Mouse (Mus musculus): ENCODE measurements around the gene Aff3. TPM values are rescaled to one million over a fixed set of nuclear protein-coding genes. Genes with fewer than 3 reads are reported as not detected.

Gene Aff3
- total RNA-seq, 1 experiment: 1.7 TPM

DNA sequence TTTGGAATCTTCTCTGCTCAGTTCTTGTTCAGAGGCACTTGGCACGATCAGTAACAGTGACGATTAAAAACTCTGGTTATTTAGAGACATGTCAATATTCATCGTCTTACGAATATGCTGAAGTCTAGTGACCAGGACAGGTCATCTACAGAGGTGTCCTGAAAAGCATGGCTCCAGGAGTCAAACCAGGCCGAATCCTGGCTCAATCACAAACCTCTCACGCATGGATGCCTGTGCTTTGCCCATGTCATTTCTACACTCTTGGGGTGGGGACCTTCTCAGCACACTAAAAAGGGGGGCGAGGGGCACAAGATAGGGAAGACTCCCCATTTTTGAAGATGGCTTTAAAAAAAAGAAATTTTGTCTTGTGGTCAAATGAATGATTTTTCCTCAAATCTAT lies 358.6 kb downstream of the Aff3 start:
- Histone ChIP-seq H3K9ac (ENCODE audit: insufficient read depth, low read depth, low read length, poor library complexity, severe bottlenecking) (no peak overlapping the region), H3K4me1 (ENCODE audit: control insufficient read depth in 2 of 2, insufficient read depth in 2 of 2, low read length in 2 of 2, poor library complexity in 1 of 2) (no peaks in the 10 kb centered on the region), H3K4me3 (ENCODE audit: insufficient read depth in 1 of 2, low read depth in 1 of 2, low read length in 2 of 2, poor library complexity in 1 of 2, severe bottlenecking in 1 of 2) (no peak overlapping the region), H3K9me3 (ENCODE audit: control insufficient read depth, insufficient read depth, low read depth, low read length) (no peaks in the 10 kb centered on the region), H3K27ac (ENCODE audit: insufficient read depth, low read depth, low read length, poor library complexity, severe bottlenecking) (no peak overlapping the region), H3K36me3 (ENCODE audit: control insufficient read depth, insufficient read depth, low read length, poor library complexity, severe bottlenecking) (no peaks in the 10 kb centered on the region)
- in situ Hi-C loops (cut with MboI; ENCODE audit: low sequenced_read_pairs in 2 of 2, unreplicated experiment in 2 of 2): no loop called here
- TF ChIP-seq ZC3H11A (IDR thresholded peaks at IDR 0.05; ENCODE audit: borderline replicate concordance, low read depth, low read length) (no peak), CHD2 (IDR thresholded peaks at IDR 0.05; ENCODE audit: low read depth, low read length) (no peak), HCFC1 (IDR thresholded peaks at IDR 0.05; ENCODE audit: borderline replicate concordance, insufficient read depth, low read length) (no peak), ZNF384 (IDR thresholded peaks at IDR 0.05; ENCODE audit: low read depth, low read length) (no peak), MAFK (IDR thresholded peaks at IDR 0.05; ENCODE audit: insufficient read depth, low read depth, low read length) (no peak)
- DNase-seq (ENCODE audit: low read depth, low spot score): no peak

- no peak for TF ChIP-seq HCFC1 (IDR thresholded peaks at IDR 0.05; ENCODE audit: borderline replicate concordance, insufficient read depth, low read length)
- TF ChIP-seq ZC3H11A (IDR thresholded peaks at IDR 0.05; ENCODE audit: borderline replicate concordance, low read depth, low read length): no peak
- no peak for TF ChIP-seq ZNF384 (IDR thresholded peaks at IDR 0.05; ENCODE audit: low read depth, low read length)
- no peak for TF ChIP-seq CHD2 (IDR thresholded peaks at IDR 0.05; ENCODE audit: low read depth, low read length)
- TF ChIP-seq MAFK (IDR thresholded peaks at IDR 0.05; ENCODE audit: insufficient read depth, low read depth, low read length): no peak
- Histone ChIP-seq H3K4me3 (ENCODE audit: insufficient read depth in 1 of 2, low read depth in 1 of 2, low read length in 2 of 2, poor library complexity in 1 of 2, severe bottlenecking in 1 of 2) (no peak overlapping the region), H3K4me1 (ENCODE audit: control insufficient read depth in 2 of 2, insufficient read depth in 2 of 2, low read length in 2 of 2, poor library complexity in 1 of 2) (no peaks in the 10 kb centered on the region), H3K27ac (ENCODE audit: insufficient read depth, low read depth, low read length, poor library complexity, severe bottlenecking) (no peak overlapping the region), H3K36me3 (ENCODE audit: control insufficient read depth, insufficient read depth, low read length, poor library complexity, severe bottlenecking) (no peaks in the 10 kb centered on the region), H3K9ac (ENCODE audit: insufficient read depth, low read depth, low read length, poor library complexity, severe bottlenecking) (no peak overlapping the region), H3K9me3 (ENCODE audit: control insufficient read depth, insufficient read depth, low read depth, low read length) (no peaks in the 10 kb centered on the region)
- no peak for DNase-seq (ENCODE audit: low read depth, low spot score)
- in situ Hi-C loops (cut with MboI; ENCODE audit: low sequenced_read_pairs in 2 of 2, unreplicated experiment in 2 of 2): no loop called here
Observed at GRCm38 (mm10) chr1:38304376-38304775, 360.4 kb downstream of the Aff3 start.

GRCm38 (mm10) chr1:38298291-38298690 lies 366.5 kb downstream of the Aff3 start:
- H3K27ac ChIP-seq (ENCODE audit: insufficient read depth, low read depth, low read length, poor library complexity, severe bottlenecking): no peak overlapping the region
- H3K36me3 ChIP-seq (ENCODE audit: control insufficient read depth, insufficient read depth, low read length, poor library complexity, severe bottlenecking): no peaks in the 10 kb centered on the region
- no peak overlapping the region for H3K9ac ChIP-seq (ENCODE audit: insufficient read depth, low read depth, low read length, poor library complexity, severe bottlenecking)
- H3K4me1 ChIP-seq (ENCODE audit: control insufficient read depth in 2 of 2, insufficient read depth in 2 of 2, low read length in 2 of 2, poor library complexity in 1 of 2): no peaks in the 10 kb centered on the region
- no peak overlapping the region for H3K4me3 ChIP-seq (ENCODE audit: insufficient read depth in 1 of 2, low read depth in 1 of 2, low read length in 2 of 2, poor library complexity in 1 of 2, severe bottlenecking in 1 of 2)
- in situ Hi-C loops (cut with MboI; ENCODE audit: low sequenced_read_pairs in 2 of 2, unreplicated experiment in 2 of 2): no loop called here
- H3K9me3 ChIP-seq (ENCODE audit: control insufficient read depth, insufficient read depth, low read depth, low read length): no peaks in the 10 kb centered on the region
- TF ChIP-seq MAFK (IDR thresholded peaks at IDR 0.05; ENCODE audit: insufficient read depth, low read depth, low read length) (no peak), ZNF384 (IDR thresholded peaks at IDR 0.05; ENCODE audit: low read depth, low read length) (no peak), HCFC1 (IDR thresholded peaks at IDR 0.05; ENCODE audit: borderline replicate concordance, insufficient read depth, low read length) (no peak), CHD2 (IDR thresholded peaks at IDR 0.05; ENCODE audit: low read depth, low read length) (no peak), ZC3H11A (IDR thresholded peaks at IDR 0.05; ENCODE audit: borderline replicate concordance, low read depth, low read length) (no peak)
- DNase-seq (ENCODE audit: low read depth, low spot score): no peak

DNA sequence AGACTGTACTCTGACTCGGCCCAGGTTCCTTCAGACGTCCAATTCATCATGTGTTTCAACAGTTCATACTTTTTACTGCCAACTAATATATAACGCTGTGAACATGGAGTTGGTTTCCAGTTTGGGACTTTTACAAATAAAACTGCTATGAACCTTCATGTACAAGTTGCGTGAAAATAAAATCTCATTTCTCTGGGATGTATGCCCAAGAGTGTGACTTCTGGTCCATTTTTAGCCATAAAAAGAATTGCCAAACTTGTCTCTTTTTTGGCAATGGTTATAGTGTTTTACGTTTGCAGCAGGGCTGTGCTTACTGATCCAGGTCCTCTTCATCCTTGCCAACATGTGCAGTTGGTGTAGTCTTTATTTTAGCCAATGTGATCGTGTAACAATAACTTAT lies 369.8 kb downstream of the Aff3 start:
- no peaks in the 10 kb centered on the region; a peak in 1 of 4 replicates for H3K4me1 ChIP-seq (ENCODE audit: control insufficient read depth in 2 of 2, insufficient read depth in 2 of 2, low read length in 2 of 2, poor library complexity in 1 of 2)
- H3K9me3 ChIP-seq (ENCODE audit: control insufficient read depth, insufficient read depth, low read depth, low read length): no peaks in the 10 kb centered on the region
- no peaks in the 10 kb centered on the region for H3K36me3 ChIP-seq (ENCODE audit: control insufficient read depth, insufficient read depth, low read length, poor library complexity, severe bottlenecking)
- DNase-seq (ENCODE audit: low read depth, low spot score): no peak
- no peak overlapping the region for H3K9ac ChIP-seq (ENCODE audit: insufficient read depth, low read depth, low read length, poor library complexity, severe bottlenecking)
- H3K27ac ChIP-seq (ENCODE audit: insufficient read depth, low read depth, low read length, poor library complexity, severe bottlenecking): no peak overlapping the region
- in situ Hi-C loops (cut with MboI; ENCODE audit: low sequenced_read_pairs in 2 of 2, unreplicated experiment in 2 of 2): no loop called here
- no peak for TF ChIP-seq HCFC1 (IDR thresholded peaks at IDR 0.05; ENCODE audit: borderline replicate concordance, insufficient read depth, low read length)
- TF ChIP-seq CHD2 (IDR thresholded peaks at IDR 0.05; ENCODE audit: low read depth, low read length): no peak
- no peak for TF ChIP-seq ZNF384 (IDR thresholded peaks at IDR 0.05; ENCODE audit: low read depth, low read length)
- no peak for TF ChIP-seq ZC3H11A (IDR thresholded peaks at IDR 0.05; ENCODE audit: borderline replicate concordance, low read depth, low read length)
- no peak for TF ChIP-seq MAFK (IDR thresholded peaks at IDR 0.05; ENCODE audit: insufficient read depth, low read depth, low read length)
- no peak overlapping the region for H3K4me3 ChIP-seq (ENCODE audit: insufficient read depth in 1 of 2, low read depth in 1 of 2, low read length in 2 of 2, poor library complexity in 1 of 2, severe bottlenecking in 1 of 2)

DNA sequence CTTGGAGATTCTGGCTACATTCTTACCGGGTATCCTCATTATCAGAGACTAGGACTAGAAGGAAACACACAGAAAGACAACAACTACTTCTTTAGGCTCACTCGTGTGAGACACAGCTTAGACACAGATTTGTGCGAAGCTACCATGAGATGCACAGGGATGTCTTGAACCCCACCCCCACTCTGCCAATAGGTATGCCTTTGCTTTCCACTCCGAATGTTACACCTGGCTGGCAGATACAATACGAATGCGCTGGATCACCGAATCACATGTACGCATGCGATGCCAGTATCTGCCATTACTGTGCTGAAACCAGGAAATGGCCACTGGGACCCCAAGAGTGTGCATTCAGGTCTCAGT lies 370.4 kb downstream of the Aff3 start:
- H3K4me3 ChIP-seq (ENCODE audit: insufficient read depth in 1 of 2, low read depth in 1 of 2, low read length in 2 of 2, poor library complexity in 1 of 2, severe bottlenecking in 1 of 2): no peak overlapping the region
- H3K27ac ChIP-seq (ENCODE audit: insufficient read depth, low read depth, low read length, poor library complexity, severe bottlenecking): no peak overlapping the region
- no peak for DNase-seq (ENCODE audit: low read depth, low spot score)
- TF ChIP-seq CHD2 (IDR thresholded peaks at IDR 0.05; ENCODE audit: low read depth, low read length) (no peak), ZC3H11A (IDR thresholded peaks at IDR 0.05; ENCODE audit: borderline replicate concordance, low read depth, low read length) (no peak), MAFK (IDR thresholded peaks at IDR 0.05; ENCODE audit: insufficient read depth, low read depth, low read length) (no peak), HCFC1 (IDR thresholded peaks at IDR 0.05; ENCODE audit: borderline replicate concordance, insufficient read depth, low read length) (no peak), ZNF384 (IDR thresholded peaks at IDR 0.05; ENCODE audit: low read depth, low read length) (no peak)
- no peaks in the 10 kb centered on the region; a peak in 1 of 4 replicates for H3K4me1 ChIP-seq (ENCODE audit: control insufficient read depth in 2 of 2, insufficient read depth in 2 of 2, low read length in 2 of 2, poor library complexity in 1 of 2)
- no peaks in the 10 kb centered on the region for H3K36me3 ChIP-seq (ENCODE audit: control insufficient read depth, insufficient read depth, low read length, poor library complexity, severe bottlenecking)
- H3K9ac ChIP-seq (ENCODE audit: insufficient read depth, low read depth, low read length, poor library complexity, severe bottlenecking): no peak overlapping the region
- in situ Hi-C loops (cut with MboI; ENCODE audit: low sequenced_read_pairs in 2 of 2, unreplicated experiment in 2 of 2): no loop called here
- no peaks in the 10 kb centered on the region for H3K9me3 ChIP-seq (ENCODE audit: control insufficient read depth, insufficient read depth, low read depth, low read length)
